Comparison of ENCODE assay signal across 7 mouse cellular contexts in genomic region chr5:123019336-123020016, GRCm38 (mm10). TPM values are rescaled to one million over a fixed set of nuclear protein-coding genes. Genes with fewer than 3 reads are reported as not detected.
A peak's percentile ranks its signal among the peaks of the same experiment; 100 is the strongest.
DNase-seq lines count a peak whose midpoint lies in the region; ATAC-seq and TF ChIP-seq lines count a peak whose summit lies in the region.

No protein-coding gene starts in this region.

- 10% methylated on average over 10 of the region's 10 CpGs for WGBS in bone marrow, adult 2 months
- 48% methylated on average over 10 of the region's 10 CpGs for WGBS in embryonic facial prominence, embryonic 13.5 days
- WGBS in hindbrain, embryonic 10.5 days = 64% methylated on average over 10 of the region's 10 CpGs

- TF ChIP-seq CTCF in bone marrow, adult 2 months (IDR thresholded peaks at IDR 0.05; ENCODE audit: control insufficient read depth, insufficient read depth, low read length) = no peak

- no peak for ATAC-seq in embryonic facial prominence, embryonic 13.5 days (ENCODE audit: insufficient number of reproducible peaks, insufficient read depth, low FRiP score, low TSS enrichment, low read depth)
- ATAC-seq in megakaryocyte progenitor cell, adult 5-6 weeks (replicated peaks; ENCODE audit: poor library complexity) = peak; percentile 24

- peak overlapping the region; percentile 28; the same call in 1 of the 2 replicates for H3K9ac ChIP-seq in embryonic facial prominence, embryonic 13.5 days

- no peaks in the 10 kb centered on the region for H3K36me3 ChIP-seq in embryonic facial prominence, embryonic 13.5 days
- H3K36me3 ChIP-seq in hindbrain, embryonic 10.5 days = 0 out of 2 replicates have a peak, but pooled peaks cover 8% of the 10 kb centered on the region

- no peak for TF ChIP-seq POLR2A in bone marrow, adult 2 months (IDR thresholded peaks at IDR 0.05; ENCODE audit: borderline replicate concordance, control insufficient read depth, low read depth, low read length)

- H3K27me3 ChIP-seq in embryonic facial prominence, embryonic 13.5 days = no peaks in the 10 kb centered on the region
- peaks cover 3% of the 10 kb centered on the region; the same call in 1 of the 2 replicates for H3K27me3 ChIP-seq in hindbrain, embryonic 10.5 days (ENCODE audit: insufficient read depth, poor library complexity, severe bottlenecking)

- no peak for DNase-seq in hindbrain, embryonic 10.5 days (ENCODE audit: low spot score)
- no peak for DNase-seq in thymus, adult 18-20 months
- no peak for DNase-seq in urinary bladder, adult 18-20 months (ENCODE audit: low spot score in 2 of 2)
- DNase-seq in ovary, adult 18-20 months (ENCODE audit: low spot score) = no peak

- H3K27ac ChIP-seq in bone marrow, adult 2 months (ENCODE audit: control insufficient read depth, insufficient read depth, low read depth, low read length, poor library complexity) = peak overlapping the region; percentile 62
- peak overlapping the region; percentile 44 for H3K27ac ChIP-seq in embryonic facial prominence, embryonic 13.5 days
- peak overlapping the region; percentile 31 for H3K27ac ChIP-seq in hindbrain, embryonic 10.5 days

- H3K4me3 ChIP-seq in bone marrow, adult 2 months (replicated peaks; ENCODE audit: control insufficient read depth, low read depth, low read length) = peak overlapping the region; percentile 36
- H3K4me3 ChIP-seq in embryonic facial prominence, embryonic 13.5 days = no peak overlapping the region
- H3K4me3 ChIP-seq in hindbrain, embryonic 10.5 days = no peak overlapping the region

- peaks cover under 1% of the 10 kb centered on the region; the same call in 1 of the 2 replicates for H3K4me1 ChIP-seq in bone marrow, adult 2 months (ENCODE audit: control insufficient read depth, insufficient read depth, low read length)
- H3K4me1 ChIP-seq in embryonic facial prominence, embryonic 13.5 days = peaks cover 33% of the 10 kb centered on the region
- H3K4me1 ChIP-seq in hindbrain, embryonic 10.5 days (replicated peaks) = peaks cover 51% of the 10 kb centered on the region

- H3K4me2 ChIP-seq in embryonic facial prominence, embryonic 13.5 days = no peak overlapping the region; the same call in 1 of the 2 replicates

- H3K9me3 ChIP-seq in embryonic facial prominence, embryonic 13.5 days = no peaks in the 10 kb centered on the region
- H3K9me3 ChIP-seq in hindbrain, embryonic 10.5 days = no peaks in the 10 kb centered on the region

RNA-seq across cellular contexts. Expression of gene Orai1, which starts 4.6 kb away (rescaled TPM):
- 18.0 and 30.8 TPM in 2 replicates for polyA plus RNA-seq in bone marrow, adult 2 months (2011; ENCODE audit: insufficient read depth, insufficient read length, low replicate concordance, missing spikeins)
- polyA plus RNA-seq in embryonic facial prominence, embryonic 13.5 days (2015; fragmentation: Nextera tagmentation; extraction: Ambion mirVana) = 10.4 and 12.5 TPM in 2 replicates
- 10.2 and 11.3 TPM in 2 replicates for polyA plus RNA-seq in hindbrain, embryonic 10.5 days (2016; fragmentation: Nextera tagmentation; extraction: Ambion mirVana)
- 66.5 and 68.6 TPM in 2 replicates for total RNA-seq in megakaryocyte progenitor cell, adult 5-6 weeks (2015)
- total RNA-seq in megakaryocyte progenitor cell, adult 5-6 weeks (2017) = 13.5 and 20.8 TPM in 2 replicates

RNA-seq across cellular contexts. Expression of gene Morn3, which starts 27.3 kb away (rescaled TPM):
- 5.3 TPM in 1 of 2 replicates, not detected in the other for polyA plus RNA-seq in bone marrow, adult 2 months (2011; ENCODE audit: insufficient read depth, insufficient read length, low replicate concordance, missing spikeins)
- not detected in 2 replicates for polyA plus RNA-seq in embryonic facial prominence, embryonic 13.5 days (2015; fragmentation: Nextera tagmentation; extraction: Ambion mirVana)
- polyA plus RNA-seq in hindbrain, embryonic 10.5 days (2016; fragmentation: Nextera tagmentation; extraction: Ambion mirVana) = 0.50 and 2.4 TPM in 2 replicates
- not detected in 2 replicates for total RNA-seq in megakaryocyte progenitor cell, adult 5-6 weeks (2015)
- total RNA-seq in megakaryocyte progenitor cell, adult 5-6 weeks (2017) = not detected in 2 replicates

RNA-seq across cellular contexts. Expression of gene Kdm2b, which starts 29.9 kb away (rescaled TPM):
- 17.4 and 24.2 TPM in 2 replicates for polyA plus RNA-seq in bone marrow, adult 2 months (2011; ENCODE audit: insufficient read depth, insufficient read length, low replicate concordance, missing spikeins)
- polyA plus RNA-seq in embryonic facial prominence, embryonic 13.5 days (2015; fragmentation: Nextera tagmentation; extraction: Ambion mirVana) = 61.6 and 61.9 TPM in 2 replicates
- 84.6 and 92.4 TPM in 2 replicates for polyA plus RNA-seq in hindbrain, embryonic 10.5 days (2016; fragmentation: Nextera tagmentation; extraction: Ambion mirVana)
- total RNA-seq in megakaryocyte progenitor cell, adult 5-6 weeks (2015) = 60.0 and 60.4 TPM in 2 replicates
- total RNA-seq in megakaryocyte progenitor cell, adult 5-6 weeks (2017) = 49.0 and 75.4 TPM in 2 replicates

RNA-seq across cellular contexts. Expression of gene Tmem120b, which starts 48.7 kb away (rescaled TPM):
- 33.5 and 38.8 TPM in 2 replicates for polyA plus RNA-seq in bone marrow, adult 2 months (2011; ENCODE audit: insufficient read depth, insufficient read length, low replicate concordance, missing spikeins)
- 14.4 and 15.8 TPM in 2 replicates for polyA plus RNA-seq in embryonic facial prominence, embryonic 13.5 days (2015; fragmentation: Nextera tagmentation; extraction: Ambion mirVana)
- polyA plus RNA-seq in hindbrain, embryonic 10.5 days (2016; fragmentation: Nextera tagmentation; extraction: Ambion mirVana) = 12.9 and 13.4 TPM in 2 replicates
- total RNA-seq in megakaryocyte progenitor cell, adult 5-6 weeks (2015) = 0.42 and 1.4 TPM in 2 replicates
- total RNA-seq in megakaryocyte progenitor cell, adult 5-6 weeks (2017) = 1.4 and 1.6 TPM in 2 replicates
